Mouse (Mus musculus): ENCODE data around the gene Itih3. TPM values are rescaled to one million over a fixed set of nuclear protein-coding genes. Genes with fewer than 3 reads are reported as not detected.

The Itih3 gene
- polyA plus RNA-seq, 1 experiment from 2014 or later: 2.6 TPM

DNA sequence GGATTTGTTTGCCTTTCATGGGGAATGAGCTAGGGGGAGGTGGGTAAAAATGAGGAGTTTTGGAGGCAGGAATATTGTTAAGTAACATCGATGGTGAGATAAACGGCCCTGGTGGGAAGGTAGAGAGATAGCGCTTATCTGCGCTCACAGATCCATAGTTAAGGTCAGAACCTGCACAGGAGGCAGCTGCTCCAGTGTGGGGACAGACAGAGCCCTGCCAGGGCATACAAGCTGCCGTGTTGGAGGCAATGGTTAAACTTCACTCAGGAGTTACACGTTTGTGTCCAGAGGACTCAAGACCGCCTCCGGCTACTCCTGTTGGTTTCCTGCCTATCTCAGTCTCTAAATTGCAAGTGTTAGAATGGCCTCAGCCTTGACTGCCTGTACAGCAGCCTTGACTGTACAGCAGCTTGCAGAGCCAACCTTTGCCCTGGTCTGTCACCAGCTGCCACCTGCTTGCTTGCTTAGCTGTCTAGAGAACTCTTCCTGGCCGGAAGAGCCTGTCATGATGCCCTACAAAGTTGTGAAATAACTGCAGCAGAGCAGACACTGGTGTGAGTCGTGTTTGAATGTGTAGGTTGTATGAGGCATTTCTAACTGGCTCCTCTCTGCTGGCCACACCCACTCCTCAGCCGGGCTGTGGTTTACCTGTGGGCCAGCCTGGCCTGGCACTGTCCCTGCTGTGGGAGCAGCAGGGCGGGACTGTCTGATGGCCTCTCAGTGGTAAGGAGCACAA is 48.3 kb downstream of the Itih3 start:
- no peaks in the 10 kb centered on the region for H3K4me1 ChIP-seq (ENCODE audit: control insufficient read depth, insufficient read depth, low read length)
- H3K4me2 ChIP-seq (ENCODE audit: low read length): no peak overlapping the region
- H3K4me3 ChIP-seq (ENCODE audit: low read depth, low read length): no peak overlapping the region
- no peaks in the 10 kb centered on the region for H3K9me3 ChIP-seq (replicated peaks; ENCODE audit: control insufficient read depth, low read length, poor library complexity, severe bottlenecking)
- no peak overlapping the region for H3K9ac ChIP-seq (ENCODE audit: low read depth, low read length)
- H3K27me3 ChIP-seq (ENCODE audit: control insufficient read depth, insufficient read depth, low read depth, low read length): no peaks in the 10 kb centered on the region
- H3K36me3 ChIP-seq (ENCODE audit: control insufficient read depth, insufficient read depth, low read length): peaks cover 9% of the 10 kb centered on the region; the same call in 1 of the 2 replicates
- WGBS: 92% methylated on average over 12 of the region's 12 CpGs
- no peak for ATAC-seq
- H3K27ac ChIP-seq (ENCODE audit: low read length): no peak overlapping the region

DNA sequence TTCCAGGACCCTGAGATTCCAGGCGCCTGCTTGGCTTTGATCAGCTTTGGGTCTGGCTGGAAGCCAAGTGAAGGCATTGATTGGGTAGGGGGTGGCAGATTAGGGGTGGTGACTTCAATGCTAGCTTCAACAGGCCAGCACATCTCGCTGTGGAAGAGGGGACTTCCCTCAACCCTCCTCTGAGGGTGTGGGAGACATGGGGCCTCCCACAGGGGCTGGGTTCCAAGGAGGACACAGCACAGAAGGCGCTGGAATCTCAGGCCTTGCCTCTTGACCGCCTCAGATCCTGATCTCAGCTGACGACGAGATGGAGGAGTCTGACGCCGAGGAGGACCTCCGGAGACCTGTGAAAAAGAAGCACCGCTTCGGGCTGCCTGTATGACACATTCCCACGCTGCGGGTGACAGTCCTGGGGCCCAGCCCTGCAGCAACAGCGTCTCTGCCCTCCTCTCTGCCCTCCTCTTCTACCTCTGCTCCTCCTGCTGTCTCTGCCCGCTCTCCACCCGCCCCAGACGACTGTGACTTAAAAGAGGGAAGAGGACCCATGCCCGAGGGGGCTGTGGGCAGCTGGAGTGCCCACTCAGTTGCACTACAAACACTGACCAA is 49.4 kb downstream of the Itih3 start:
- Histone ChIP-seq H3K27me3 (ENCODE audit: control insufficient read depth, insufficient read depth, low read depth, low read length) (no peaks in the 10 kb centered on the region), H3K9me3 (replicated peaks; ENCODE audit: control insufficient read depth, low read length, poor library complexity, severe bottlenecking) (no peaks in the 10 kb centered on the region), H3K9ac (ENCODE audit: low read depth, low read length) (no peak overlapping the region), H3K4me3 (ENCODE audit: low read depth, low read length) (no peak overlapping the region), H3K4me1 (ENCODE audit: control insufficient read depth, insufficient read depth, low read length) (no peaks in the 10 kb centered on the region), H3K36me3 (ENCODE audit: control insufficient read depth, insufficient read depth, low read length) (peaks cover 9% of the 10 kb centered on the region; the same call in 1 of the 2 replicates), H3K27ac (ENCODE audit: low read length) (no peak overlapping the region), H3K4me2 (ENCODE audit: low read length) (no peak overlapping the region)
- no peak for ATAC-seq
- 83% methylated on average over 18 of the region's 18 CpGs for WGBS

DNA sequence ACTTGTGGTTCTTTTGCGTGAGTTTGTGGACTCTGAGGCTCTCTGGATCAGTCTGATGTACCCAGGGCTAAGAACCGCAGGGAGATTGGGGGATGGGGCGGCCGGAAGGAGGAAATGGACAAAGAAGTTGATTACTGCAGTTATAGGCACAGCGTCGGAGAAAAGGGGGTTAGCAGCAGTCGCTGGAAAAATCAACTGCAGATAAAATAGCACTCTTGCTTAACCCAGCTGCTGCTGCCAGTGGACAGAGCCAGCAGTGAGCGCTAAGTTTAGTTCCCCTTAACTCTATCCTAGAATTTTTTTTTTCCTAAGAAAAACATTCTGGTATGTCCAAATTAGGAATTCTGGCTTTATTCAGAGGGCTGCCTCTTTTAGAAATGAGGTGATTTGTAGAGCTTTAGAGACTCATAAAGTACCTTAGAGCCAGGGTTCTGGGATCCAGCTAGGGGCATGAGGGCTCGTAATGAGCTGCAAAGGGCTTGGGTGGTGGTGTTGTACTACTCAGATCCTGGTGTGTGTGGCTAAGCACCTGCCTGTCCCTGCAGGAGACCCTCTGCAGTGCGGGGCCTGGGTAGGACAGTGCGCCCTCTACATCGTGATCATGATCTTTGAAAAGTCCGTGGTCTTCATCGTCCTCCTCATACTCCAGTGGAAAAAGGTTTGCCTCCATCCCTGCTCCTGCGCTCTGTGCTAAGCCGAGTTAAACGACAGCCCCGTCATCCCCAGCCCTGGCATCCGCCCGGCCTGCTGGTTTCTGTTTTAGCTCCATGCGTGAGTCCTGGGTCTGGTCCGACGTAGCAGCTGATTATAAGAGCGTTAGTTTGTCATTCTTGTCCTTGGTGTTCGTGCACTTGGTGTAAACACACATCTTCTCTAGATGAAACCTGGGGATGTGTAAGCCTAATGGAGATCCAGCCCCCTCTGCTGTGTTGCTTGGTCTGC is 53.1 kb downstream of the Itih3 start:
- H3K27me3 ChIP-seq (ENCODE audit: control insufficient read depth, insufficient read depth, low read depth, low read length): no peaks in the 10 kb centered on the region
- no peak overlapping the region for H3K4me2 ChIP-seq (ENCODE audit: low read length)
- H3K27ac ChIP-seq (ENCODE audit: low read length): no peak overlapping the region
- H3K36me3 ChIP-seq (ENCODE audit: control insufficient read depth, insufficient read depth, low read length): peaks cover 15% of the 10 kb centered on the region
- no peak for ATAC-seq
- WGBS: 93% methylated on average over 25 of the region's 25 CpGs
- H3K9me3 ChIP-seq (replicated peaks; ENCODE audit: control insufficient read depth, low read length, poor library complexity, severe bottlenecking): no peaks in the 10 kb centered on the region
- no peak overlapping the region for H3K4me3 ChIP-seq (ENCODE audit: low read depth, low read length)
- H3K9ac ChIP-seq (ENCODE audit: low read depth, low read length): no peak overlapping the region
- no peaks in the 10 kb centered on the region for H3K4me1 ChIP-seq (ENCODE audit: control insufficient read depth, insufficient read depth, low read length)

DNA sequence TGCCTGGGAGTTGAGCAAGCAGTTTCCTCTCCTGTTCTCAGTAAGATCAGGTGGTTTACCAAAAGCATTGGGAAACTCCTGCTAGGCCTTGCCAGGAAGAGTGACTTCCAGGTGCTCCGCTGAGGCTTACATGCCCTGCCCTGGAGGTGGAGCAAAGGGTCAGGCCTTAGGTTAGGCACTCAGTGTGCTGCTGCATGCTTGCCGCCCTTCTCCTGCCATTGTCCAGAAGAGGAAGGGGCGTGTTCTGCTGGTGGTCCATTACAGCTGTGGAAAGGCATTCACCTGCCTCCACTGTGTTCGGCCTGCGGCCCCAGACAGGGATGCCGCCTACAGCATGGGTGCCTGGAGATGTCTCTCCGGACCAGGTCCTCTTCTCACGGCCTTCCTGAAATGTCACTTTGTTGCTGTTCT is 54.2 kb downstream of the Itih3 start:
- H3K27ac ChIP-seq (ENCODE audit: low read length): no peak overlapping the region
- H3K4me1 ChIP-seq (ENCODE audit: control insufficient read depth, insufficient read depth, low read length): no peaks in the 10 kb centered on the region
- no peak for ATAC-seq
- H3K36me3 ChIP-seq (ENCODE audit: control insufficient read depth, insufficient read depth, low read length): peaks cover 15% of the 10 kb centered on the region
- no peak overlapping the region for H3K4me2 ChIP-seq (ENCODE audit: low read length)
- no peak overlapping the region for H3K9ac ChIP-seq (ENCODE audit: low read depth, low read length)
- no peaks in the 10 kb centered on the region for H3K27me3 ChIP-seq (ENCODE audit: control insufficient read depth, insufficient read depth, low read depth, low read length)
- H3K4me3 ChIP-seq (ENCODE audit: low read depth, low read length): no peak overlapping the region
- no peaks in the 10 kb centered on the region for H3K9me3 ChIP-seq (replicated peaks; ENCODE audit: control insufficient read depth, low read length, poor library complexity, severe bottlenecking)
- 88% methylated on average over 8 of the region's 8 CpGs for WGBS

DNA sequence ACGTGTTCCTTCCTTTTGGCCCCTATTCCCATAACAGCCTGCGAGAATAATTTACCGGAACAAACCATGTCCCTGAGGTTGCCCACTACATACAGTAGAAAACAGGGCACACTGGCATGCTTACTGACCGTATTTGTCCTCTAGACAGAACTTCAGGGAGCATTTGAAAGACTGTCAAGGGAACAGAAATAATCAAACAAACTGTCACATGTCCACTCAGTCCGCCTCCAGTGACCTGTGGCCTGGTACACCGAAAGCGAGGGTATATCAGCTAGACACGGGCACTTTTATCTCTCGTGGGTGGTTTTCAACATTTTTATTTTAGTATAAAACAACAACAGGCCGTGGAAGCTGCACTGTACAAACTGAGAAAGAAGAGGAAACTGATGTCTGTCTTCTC is 54.7 kb downstream of the Itih3 start:
- H3K27me3 ChIP-seq (ENCODE audit: control insufficient read depth, insufficient read depth, low read depth, low read length): no peaks in the 10 kb centered on the region
- no peak overlapping the region for H3K27ac ChIP-seq (ENCODE audit: low read length)
- H3K36me3 ChIP-seq (ENCODE audit: control insufficient read depth, insufficient read depth, low read length): peaks cover 13% of the 10 kb centered on the region
- no peaks in the 10 kb centered on the region for H3K9me3 ChIP-seq (replicated peaks; ENCODE audit: control insufficient read depth, low read length, poor library complexity, severe bottlenecking)
- H3K4me2 ChIP-seq (ENCODE audit: low read length): no peak overlapping the region
- no peak overlapping the region for H3K4me3 ChIP-seq (ENCODE audit: low read depth, low read length)
- no peak for ATAC-seq
- 93% methylated on average over 10 of the region's 10 CpGs for WGBS
- H3K4me1 ChIP-seq (ENCODE audit: control insufficient read depth, insufficient read depth, low read length): no peaks in the 10 kb centered on the region
- H3K9ac ChIP-seq (ENCODE audit: low read depth, low read length): no peak overlapping the region

DNA sequence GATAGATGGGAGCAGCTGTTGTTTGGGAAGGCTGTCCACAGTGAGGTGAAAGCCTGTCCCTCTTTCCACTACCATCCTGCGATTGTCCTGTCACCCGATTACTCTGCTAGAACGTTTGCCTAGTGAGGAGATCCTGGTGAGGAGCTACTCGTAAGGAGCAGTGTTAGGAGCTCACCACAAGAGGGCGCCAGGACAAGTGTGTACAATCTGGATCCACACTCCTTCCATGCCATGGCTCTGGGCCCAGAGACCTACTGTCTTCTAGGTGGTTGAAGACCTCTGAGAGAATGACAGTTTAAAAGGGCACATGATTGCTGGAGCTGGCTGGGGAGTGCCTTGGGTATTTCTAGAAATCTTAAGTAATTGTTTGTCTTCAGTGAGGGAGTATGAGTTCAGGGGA is 56.5 kb downstream of the Itih3 start:
- H3K27ac ChIP-seq (ENCODE audit: low read length): no peak overlapping the region
- H3K36me3 ChIP-seq (ENCODE audit: control insufficient read depth, insufficient read depth, low read length): peaks cover 10% of the 10 kb centered on the region
- H3K4me1 ChIP-seq (ENCODE audit: control insufficient read depth, insufficient read depth, low read length): no peaks in the 10 kb centered on the region
- 23% methylated on average over 5 of the region's 5 CpGs for WGBS
- no peak; the same call in 1 of the 2 replicates for ATAC-seq
- no peak overlapping the region for H3K4me2 ChIP-seq (ENCODE audit: low read length)
- H3K4me3 ChIP-seq (ENCODE audit: low read depth, low read length): no peak overlapping the region
- no peaks in the 10 kb centered on the region for H3K27me3 ChIP-seq (ENCODE audit: control insufficient read depth, insufficient read depth, low read depth, low read length)
- H3K9me3 ChIP-seq (replicated peaks; ENCODE audit: control insufficient read depth, low read length, poor library complexity, severe bottlenecking): no peaks in the 10 kb centered on the region
- no peak overlapping the region for H3K9ac ChIP-seq (ENCODE audit: low read depth, low read length)

DNA sequence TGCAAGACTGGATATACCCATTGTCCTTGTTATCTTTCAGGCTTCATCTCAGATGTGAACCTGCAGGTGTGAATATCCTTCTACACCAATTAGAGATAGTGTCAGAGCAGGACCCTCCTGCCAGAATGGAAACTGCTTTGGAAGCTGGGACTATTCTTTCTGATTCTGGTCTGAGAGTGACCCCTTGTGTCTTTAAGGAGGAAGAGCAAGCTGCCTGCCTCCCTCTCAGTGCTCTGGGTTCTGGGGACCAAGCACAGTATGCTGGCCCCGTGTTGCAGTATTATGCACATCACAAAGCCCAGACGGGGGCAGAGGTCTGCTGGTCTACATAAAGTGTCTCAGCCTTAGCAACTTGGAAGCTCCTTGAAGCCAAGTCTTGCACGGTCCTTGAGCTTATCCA is 58.2 kb downstream of the Itih3 start:
- 64% methylated on average over 3 of the region's 3 CpGs for WGBS
- peaks cover 10% of the 10 kb centered on the region for H3K36me3 ChIP-seq (ENCODE audit: control insufficient read depth, insufficient read depth, low read length)
- H3K27ac ChIP-seq (ENCODE audit: low read length): no peak overlapping the region

DNA sequence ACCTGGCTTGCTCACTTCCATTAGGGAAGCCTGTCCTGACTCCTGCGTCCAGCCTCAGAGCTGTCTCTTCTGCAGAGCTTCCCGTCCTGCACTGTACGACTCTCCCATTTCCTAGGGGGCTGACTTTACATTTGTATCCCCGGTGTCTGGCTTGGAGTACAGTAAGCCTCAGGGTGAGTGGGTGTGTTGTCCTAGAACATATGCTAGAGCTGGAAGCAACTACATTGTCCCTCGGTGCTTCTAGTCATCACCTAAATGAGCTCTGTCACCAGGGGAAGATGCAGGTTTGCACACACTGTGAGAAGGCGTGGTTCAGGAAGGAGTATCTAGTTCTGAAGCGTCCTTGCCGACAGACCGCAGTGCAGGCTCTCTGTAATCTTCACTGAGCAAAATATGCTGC is 61.2 kb downstream of the Itih3 start:
- no peaks in the 10 kb centered on the region for H3K9me3 ChIP-seq (replicated peaks; ENCODE audit: control insufficient read depth, low read length, poor library complexity, severe bottlenecking)
- no peaks in the 10 kb centered on the region for H3K4me1 ChIP-seq (ENCODE audit: control insufficient read depth, insufficient read depth, low read length)
- peaks cover 10% of the 10 kb centered on the region for H3K36me3 ChIP-seq (ENCODE audit: control insufficient read depth, insufficient read depth, low read length)
- no peak overlapping the region for H3K4me3 ChIP-seq (ENCODE audit: low read depth, low read length)
- H3K27ac ChIP-seq (ENCODE audit: low read length): no peak overlapping the region
- no peak overlapping the region for H3K9ac ChIP-seq (ENCODE audit: low read depth, low read length)
- WGBS: 92% methylated on average over 9 of the region's 9 CpGs
- ATAC-seq: no peak
- H3K27me3 ChIP-seq (ENCODE audit: control insufficient read depth, insufficient read depth, low read depth, low read length): no peaks in the 10 kb centered on the region
- no peak overlapping the region for H3K4me2 ChIP-seq (ENCODE audit: low read length)

More for the DNA sequence above, 58.2 kb downstream of the Itih3 start:
- Histone ChIP-seq H3K9ac (ENCODE audit: low read depth, low read length) (no peak overlapping the region), H3K27me3 (ENCODE audit: control insufficient read depth, insufficient read depth, low read depth, low read length) (no peaks in the 10 kb centered on the region), H3K9me3 (replicated peaks; ENCODE audit: control insufficient read depth, low read length, poor library complexity, severe bottlenecking) (no peaks in the 10 kb centered on the region), H3K4me1 (ENCODE audit: control insufficient read depth, insufficient read depth, low read length) (no peaks in the 10 kb centered on the region), H3K4me3 (ENCODE audit: low read depth, low read length) (no peak overlapping the region), H3K4me2 (ENCODE audit: low read length) (no peak overlapping the region)
- no peak for ATAC-seq

Measured in midbrain, embryonic 16.5 days (tissue).